Mouse (Mus musculus) cerebellum, adult 2 months (tissue): Measurements from ENCODE around the gene Tpbpb. TPM values are rescaled to one million over a fixed set of nuclear protein-coding genes. Genes with fewer than 3 reads are reported as not detected.

Source experiments
- DNase-seq, 2 experiments: peaks; one replicate each; pipeline ENCODE4 v3.0.0; 2021
- H3K27ac ChIP-seq: fragments of 200-500 bp; 2 replicates; pipeline ENCODE4 v1.5.1; 2012; ENCODE audit warnings: low read length, control low read depth, inconsistent platforms; ENCODE audit not compliant: insufficient read depth
- H3K27me3 ChIP-seq: fragments of 200-500 bp; 2 replicates; pipeline ENCODE4 v1.6.1; 2012; ENCODE audit warnings: inconsistent platforms, mild to moderate bottlenecking, low read length, moderate library complexity; ENCODE audit not compliant: control insufficient read depth, insufficient read depth
- H3K4me1 ChIP-seq: fragments of 200-500 bp; 2 replicates; pipeline ENCODE4 v1.6.1; 2011; ENCODE audit warnings: low read length; ENCODE audit not compliant: control insufficient read depth, insufficient read depth
- H3K4me3 ChIP-seq: fragments of 200-500 bp; replicated peaks from 2 replicates; pipeline ENCODE3; 2011; ENCODE audit warnings: mild to moderate bottlenecking, low read depth, low read length, control low read depth; ENCODE audit not compliant: insufficient read depth
- CTCF ChIP-seq: fragments of 200-500 bp; IDR thresholded peaks from 2 replicates; pipeline ENCODE4 v1.5.1; 2011; ENCODE audit warnings: low read depth, mild to moderate bottlenecking, control low read depth, low read length, moderate library complexity, borderline replicate concordance; ENCODE audit not compliant: insufficient read depth
- POLR2A ChIP-seq: fragments of 200-500 bp; IDR thresholded peaks from 2 replicates; pipeline ENCODE4 v1.6.1; 2011; ENCODE audit warnings: low read length, control low read depth, borderline replicate concordance; ENCODE audit not compliant: insufficient read depth
- WGBS: fragments of 180-500 bp; shearing (Covaris S2); methylation state at CpG from one replicate; pipeline ENCODE4 v1.1.7; 2018; 5-methylcytosine and 5-hydroxymethylcytosine counted together
- polyA plus RNA-seq: library from polyadenylated mRNA; depleted of rRNA; stranded (reverse); fragments of >200 nt; gene quantifications from 2 replicates; pipeline ENCODE4 v1.2.3, GENCODE M21; 2012; rRNA removed

Gene Tpbpb
- polyA plus RNA-seq, 1 experiment: 0.25 TPM

DNA sequence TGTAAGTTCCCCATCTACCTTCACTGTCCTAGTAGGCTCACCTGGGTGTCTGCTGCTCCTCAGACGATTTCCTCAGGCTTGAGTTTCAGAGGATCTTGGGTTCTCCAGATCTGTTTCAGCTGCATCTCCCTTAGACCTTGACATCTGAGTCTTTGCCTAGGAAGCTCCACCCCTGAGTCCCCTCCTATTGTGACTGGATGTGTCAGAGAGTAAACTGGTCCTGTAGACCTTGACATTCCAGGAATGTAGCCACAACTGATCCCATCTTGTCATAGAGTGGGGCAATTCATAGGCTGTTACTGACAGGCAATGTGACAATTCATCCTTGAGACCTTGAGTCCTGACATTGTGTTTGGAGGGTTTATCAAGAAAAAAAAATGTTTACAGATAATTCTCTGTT lies 40.4 kb downstream of the Tpbpb start, which contains the start of gene 4930486L24Rik:
Gene 4930486L24Rik, minus strand, starts transcription at position 195 of the 400 bp plus-strand sequence.
- Histone ChIP-seq H3K27ac (no peak within 1 kb of the TSS), H3K27me3 (no peaks in the 10 kb centered on the region), H3K4me1 (no peaks in the 10 kb centered on the region), H3K4me3 (no peak within 1 kb of the TSS)
- WGBS: 61% methylated on average over 1 of the region's 1 CpGs
- no peak for DNase-seq
- TF ChIP-seq POLR2A (no peak), CTCF (no peak)

Other genes starting within 250 kb of the Tpbpb start
- gene BC051665, start 118.5 kb downstream of the Tpbpb start, polyA plus RNA-seq: not detected in 2 replicates
- gene Ctsll3, start 102.0 kb downstream of the Tpbpb start, polyA plus RNA-seq: not detected in 2 replicates
- 0.34 TPM in 1 of 2 replicates, not detected in the other for gene 4930486L24Rik, start 40.4 kb downstream of the Tpbpb start, polyA plus RNA-seq
- 0.17 TPM in 1 of 2 replicates, not detected in the other for gene Gm49392, start 8.0 kb downstream of the Tpbpb start, polyA plus RNA-seq
- 0.90 and 2.0 TPM in 2 replicates for gene Ctla2b, start 7.4 kb downstream of the Tpbpb start, polyA plus RNA-seq
- not detected in 2 replicates for gene Gm49393, start 30.7 kb upstream of the Tpbpb start, polyA plus RNA-seq
- 1.1 and 1.8 TPM in 2 replicates for gene Gm49391, start 31.7 kb upstream of the Tpbpb start, polyA plus RNA-seq
- gene Ctla2a, start 31.7 kb upstream of the Tpbpb start, polyA plus RNA-seq: 10.4 and 11.5 TPM in 2 replicates
- gene Tpbpa, start 37.1 kb upstream of the Tpbpb start, polyA plus RNA-seq: 0.21 and 0.64 TPM in 2 replicates
- gene Ctsj, start 101.1 kb upstream of the Tpbpb start, polyA plus RNA-seq: 0.11 TPM in 1 of 2 replicates, not detected in the other
- not detected in 2 replicates for gene Ctsq, start 135.8 kb upstream of the Tpbpb start, polyA plus RNA-seq